Mouse (Mus musculus) liver, embryonic 11.5 days (tissue): ENCODE results near the gene Thsd4. TPM values are rescaled to one million over a fixed set of nuclear protein-coding genes. Genes with fewer than 3 reads are reported as not detected.

Experiments used
- ATAC-seq: fragments of 200-750 bp; cut with Nextera tagmentation; replicated peaks from 2 replicates; pipeline ENCODE4 v1.8.0; 2017; ENCODE audit warnings: moderate number of reproducible peaks, mild to moderate bottlenecking, moderate TSS enrichment, moderate library complexity; ENCODE audit not compliant: low FRiP score
- DNase-seq: peaks from one replicate; pipeline ENCODE4 v3.0.0-alpha.2; 2017; ENCODE audit warnings: low spot score
- H3K27ac ChIP-seq: fragments of 300-500 bp; sonication (generic); 2 replicates; pipeline ENCODE4 v1.5.1; 2014; ENCODE audit warnings: mild to moderate bottlenecking, low read depth, low read length, control low read depth
- H3K27me3 ChIP-seq: fragments of 300-500 bp; sonication (generic); replicated peaks from 2 replicates; pipeline ENCODE4 v1.6.1; 2014; ENCODE audit warnings: low read length, mixed read lengths; ENCODE audit not compliant: control insufficient read depth, insufficient read depth
- H3K36me3 ChIP-seq: fragments of 300-500 bp; sonication (generic); 2 replicates; pipeline ENCODE4 v1.6.1; 2014; ENCODE audit warnings: mild to moderate bottlenecking, low read length, moderate library complexity, mixed read lengths; ENCODE audit not compliant: control insufficient read depth, insufficient read depth
- H3K4me1 ChIP-seq: fragments of 300-500 bp; sonication (generic); replicated peaks from 2 replicates; pipeline ENCODE4 v1.6.1; 2014; ENCODE audit warnings: low read length, mixed read lengths; ENCODE audit not compliant: control insufficient read depth, insufficient read depth
- H3K4me2 ChIP-seq: fragments of 300-500 bp; sonication (generic); 2 replicates; pipeline ENCODE4 v1.6.1; 2014; ENCODE audit warnings: mild to moderate bottlenecking, control low read depth, moderate library complexity
- H3K4me3 ChIP-seq: fragments of 300-500 bp; sonication (generic); 2 replicates; pipeline ENCODE4 v1.5.1; 2014; ENCODE audit warnings: low read depth, low read length, control low read depth
- H3K9ac ChIP-seq: fragments of 300-500 bp; sonication (generic); 2 replicates; pipeline ENCODE4 v1.6.1; 2014; ENCODE audit warnings: low read depth, low read length, control low read depth
- H3K9me3 ChIP-seq: fragments of 300-500 bp; sonication (generic); 2 replicates; pipeline ENCODE4 v1.6.1; 2016; ENCODE audit warnings: low read length, inconsistent platforms, mixed read lengths; ENCODE audit not compliant: control insufficient read depth
- WGBS: fragments of 180-500 bp; shearing (Covaris S2); extraction: QIAGEN DNeasy Blood & Tissue Kit; methylation state at CpG from one replicate; pipeline ENCODE4 v1.1.7; 2014; 5-methylcytosine and 5-hydroxymethylcytosine counted together
- polyA plus RNA-seq: library from polyadenylated mRNA; unstranded; fragments of >200 nt; fragmentation: Nextera tagmentation; extraction: Ambion mirVana; gene quantifications from 2 replicates; pipeline ENCODE4 v1.2.1, GENCODE M21; 2014

The Thsd4 gene
- polyA plus RNA-seq, 1 experiment from 2014 or later, result 6.8 TPM

GRCm38 (mm10) chr9:60053117-60053516 lies 468.7 kb downstream of the Thsd4 start:
- DNase-seq (no peak), ATAC-seq (no peak)
- H3K4me3 ChIP-seq, result no peak overlapping the region
- WGBS, result 85% methylated on average over 5 of the region's 5 CpGs
- H3K27ac ChIP-seq, result no peak overlapping the region
- no peak overlapping the region for H3K9ac ChIP-seq
- H3K4me1 ChIP-seq, result no peaks in the 10 kb centered on the region
- peaks cover 2% of the 10 kb centered on the region; the same call in 1 of the 2 replicates for H3K9me3 ChIP-seq
- no peaks in the 10 kb centered on the region for H3K36me3 ChIP-seq
- no peaks in the 10 kb centered on the region for H3K27me3 ChIP-seq
- H3K4me2 ChIP-seq, result no peak overlapping the region

- Histone ChIP-seq H3K36me3 (no peaks in the 10 kb centered on the region), H3K9me3 (peaks cover 2% of the 10 kb centered on the region; the same call in 1 of the 2 replicates), H3K27ac (no peak overlapping the region), H3K4me2 (no peak overlapping the region), H3K4me1 (no peaks in the 10 kb centered on the region), H3K4me3 (no peak overlapping the region), H3K9ac (no peak overlapping the region), H3K27me3 (no peaks in the 10 kb centered on the region)
- DNase-seq, result no peak
- no peak for ATAC-seq
- 74% methylated on average over 4 of the region's 4 CpGs for WGBS
Observed at GRCm38 (mm10) chr9:60052415-60052814, 469.4 kb downstream of the Thsd4 start.

- Histone ChIP-seq H3K9me3 (no peaks in the 10 kb centered on the region), H3K4me1 (no peaks in the 10 kb centered on the region), H3K4me2 (no peak overlapping the region), H3K27me3 (no peaks in the 10 kb centered on the region), H3K9ac (no peak overlapping the region), H3K36me3 (no peaks in the 10 kb centered on the region; the same call in 1 of the 2 replicates), H3K27ac (no peak overlapping the region), H3K4me3 (no peak overlapping the region)
- DNase-seq (no peak), ATAC-seq (no peak)
- WGBS, result 74% methylated on average over 1 of the region's 1 CpGs
Observed at GRCm38 (mm10) chr9:60043175-60043574, 478.7 kb downstream of the Thsd4 start.

GRCm38 (mm10) chr9:60034883-60035282 lies 487.0 kb downstream of the Thsd4 start:
- Histone ChIP-seq H3K4me1 (no peaks in the 10 kb centered on the region), H3K4me3 (no peak overlapping the region), H3K27me3 (no peaks in the 10 kb centered on the region), H3K9ac (no peak overlapping the region), H3K36me3 (no peaks in the 10 kb centered on the region), H3K4me2 (no peak overlapping the region), H3K9me3 (no peaks in the 10 kb centered on the region), H3K27ac (no peak overlapping the region)
- 83% methylated on average over 4 of the region's 4 CpGs for WGBS
- ATAC-seq (no peak), DNase-seq (no peak)

- no peak overlapping the region for H3K4me2 ChIP-seq
- H3K4me1 ChIP-seq, result peaks cover 7% of the 10 kb centered on the region
- no peak overlapping the region for H3K4me3 ChIP-seq
- no peaks in the 10 kb centered on the region for H3K9me3 ChIP-seq
- no peak overlapping the region for H3K27ac ChIP-seq
- no peaks in the 10 kb centered on the region for H3K27me3 ChIP-seq
- H3K9ac ChIP-seq, result no peak overlapping the region
- ATAC-seq (no peak), DNase-seq (no peak)
- WGBS, result 76% methylated on average over 4 of the region's 4 CpGs
- H3K36me3 ChIP-seq, result no peaks in the 10 kb centered on the region
Observed at GRCm38 (mm10) chr9:60027234-60027633, 494.6 kb downstream of the Thsd4 start.

GRCm38 (mm10) chr9:60026795-60027194 lies 495.1 kb downstream of the Thsd4 start:
- WGBS, result 61% methylated on average over 2 of the region's 2 CpGs

GRCm38 (mm10) chr9:60025919-60026318 lies 495.9 kb downstream of the Thsd4 start:
- no peak overlapping the region for H3K4me3 ChIP-seq
- H3K9ac ChIP-seq, result no peak overlapping the region
- H3K36me3 ChIP-seq, result no peaks in the 10 kb centered on the region
- H3K27me3 ChIP-seq, result no peaks in the 10 kb centered on the region
- 72% methylated on average over 6 of the region's 6 CpGs for whole genome bisulfite sequencing
- no peaks in the 10 kb centered on the region for H3K9me3 ChIP-seq
- no peak overlapping the region for H3K27ac ChIP-seq
- H3K4me1 ChIP-seq, result peaks cover 7% of the 10 kb centered on the region
- DNase-seq, result no peak
- no peak for ATAC-seq
- no peak overlapping the region for H3K4me2 ChIP-seq

More at GRCm38 (mm10) chr9:60026795-60027194, 495.1 kb downstream of the Thsd4 start:
- Histone ChIP-seq H3K4me3 (no peak overlapping the region), H3K27ac (no peak overlapping the region), H3K4me2 (no peak overlapping the region), H3K9me3 (no peaks in the 10 kb centered on the region), H3K27me3 (no peaks in the 10 kb centered on the region), H3K4me1 (peaks cover 7% of the 10 kb centered on the region), H3K36me3 (no peaks in the 10 kb centered on the region), H3K9ac (no peak overlapping the region)
- ATAC-seq (no peak), DNase-seq (no peak)

- ATAC-seq (no peak), DNase-seq (no peak)
- no peak overlapping the region for H3K4me3 ChIP-seq
- H3K27me3 ChIP-seq, result no peaks in the 10 kb centered on the region
- H3K4me2 ChIP-seq, result no peak overlapping the region
- WGBS, result 17% methylated on average over 5 of the region's 5 CpGs
- H3K36me3 ChIP-seq, result no peaks in the 10 kb centered on the region
- H3K9ac ChIP-seq, result no peak overlapping the region
- no peak overlapping the region for H3K27ac ChIP-seq
- H3K9me3 ChIP-seq, result no peaks in the 10 kb centered on the region
- peaks cover 8% of the 10 kb centered on the region for H3K4me1 ChIP-seq
Observed at GRCm38 (mm10) chr9:60024971-60025370, 496.9 kb downstream of the Thsd4 start.

GRCm38 (mm10) chr9:60024545-60024944 lies 497.3 kb downstream of the Thsd4 start:
- Histone ChIP-seq H3K9me3 (no peaks in the 10 kb centered on the region), H3K27me3 (no peaks in the 10 kb centered on the region), H3K4me1 (peaks cover 9% of the 10 kb centered on the region), H3K4me3 (no peak overlapping the region), H3K36me3 (no peaks in the 10 kb centered on the region), H3K9ac (no peak overlapping the region), H3K4me2 (no peak overlapping the region), H3K27ac (no peak overlapping the region)
- no peak for DNase-seq
- no peak for ATAC-seq
- 13% methylated on average over 5 of the region's 5 CpGs for WGBS
